Mouse (Mus musculus) macrophage (primary cell): ENCODE measurements around the gene Kctd2. TPM values are rescaled to one million over a fixed set of nuclear protein-coding genes. Genes with fewer than 3 reads are reported as not detected.
"Not testable (repeated sequence)": the region's sequence is repeated elsewhere in the genome, so short reads cannot be mapped to it uniquely, and the experiment has no call there.

Source experiments
- H3K27ac ChIP-seq: fragments of 350-480 bp; formaldehyde crosslinking; 2 replicates; pipeline ENCODE4 v1.9.0; 2021
- H3K36me3 ChIP-seq: fragments of 350-480 bp; formaldehyde crosslinking; 2 replicates; pipeline ENCODE4 v1.9.0; 2021; ENCODE audit errors: inconsistent target
- H3K4me3 ChIP-seq: fragments of 350-480 bp; formaldehyde crosslinking; 2 replicates; pipeline ENCODE4 v1.9.0; 2021; ENCODE audit errors: inconsistent target
- H3K79me2 ChIP-seq: fragments of 350-480 bp; formaldehyde crosslinking; 2 replicates; pipeline ENCODE4 v1.9.0; 2021; ENCODE audit errors: inconsistent target
- WGBS: methylation state at CpG from one replicate; pipeline ENCODE4 v1.1.7; 2026; ENCODE audit warnings: inconsistent platforms; ENCODE audit not compliant: missing documents; 5-methylcytosine and 5-hydroxymethylcytosine counted together
- polyA plus RNA-seq: library from polyadenylated mRNA; stranded (reverse); fragments of 250-400 nt; gene quantifications from 3 replicates; pipeline ENCODE4 v1.2.4, GENCODE M21; 2018; ENCODE audit warnings: inconsistent platforms

Kctd2 gene
- polyA plus RNA-seq, 1 experiment from 2014 or later = 13.7 TPM

DNA sequence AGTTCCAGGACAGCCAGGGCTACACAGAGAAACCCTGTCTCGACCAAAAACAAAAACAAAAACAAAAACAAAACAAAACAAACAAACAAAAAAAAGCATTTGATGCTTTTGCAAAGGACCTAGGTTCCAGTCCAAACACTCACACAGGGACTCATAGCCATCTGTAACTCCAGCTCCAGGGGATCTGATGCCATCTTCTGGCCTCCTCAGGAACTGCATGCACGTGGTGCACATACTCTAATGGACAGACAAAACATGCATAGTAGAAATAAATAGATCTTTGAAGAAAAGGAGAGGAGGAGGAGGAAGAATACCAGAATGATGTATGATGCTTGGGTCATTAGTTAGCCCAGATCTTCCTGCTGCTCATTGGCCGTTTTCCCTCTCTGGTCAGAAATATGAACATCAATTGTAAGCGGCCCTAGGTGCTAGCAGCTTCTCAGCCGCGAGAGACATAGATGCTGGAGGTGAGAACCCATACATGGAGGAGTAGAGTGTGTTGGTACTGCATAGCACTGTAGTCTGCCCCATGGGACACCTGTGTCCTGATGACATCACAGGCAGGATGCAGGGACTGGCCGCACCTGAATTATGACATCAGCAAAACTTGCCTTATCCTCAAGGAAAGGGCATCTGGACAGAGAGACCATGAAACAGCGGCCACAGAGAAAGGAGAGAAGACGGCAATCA is 20.1 kb downstream of the Kctd2 start, which contains the start of gene Trim80:
TSS of gene Trim80 (plus strand) at position 640 of the 690 bp plus-strand sequence.
- H3K36me3 ChIP-seq = no peaks in the 10 kb centered on the region
- no peaks in the 10 kb centered on the region for H3K79me2 ChIP-seq
- H3K4me3 ChIP-seq = no peak within 1 kb of the TSS
- peak within 1 kb of the TSS; percentile 31 for H3K27ac ChIP-seq
- 98% methylated on average over 9 of the region's 9 CpGs for WGBS

GRCm38 (mm10) chr11:115441417-115441816 is 21.5 kb downstream of the Kctd2 start:
- Histone ChIP-seq H3K27ac (no peak overlapping the region), H3K36me3 (no peaks in the 10 kb centered on the region)
- WGBS = 78% methylated on average over 14 of the region's 15 CpGs

DNA sequence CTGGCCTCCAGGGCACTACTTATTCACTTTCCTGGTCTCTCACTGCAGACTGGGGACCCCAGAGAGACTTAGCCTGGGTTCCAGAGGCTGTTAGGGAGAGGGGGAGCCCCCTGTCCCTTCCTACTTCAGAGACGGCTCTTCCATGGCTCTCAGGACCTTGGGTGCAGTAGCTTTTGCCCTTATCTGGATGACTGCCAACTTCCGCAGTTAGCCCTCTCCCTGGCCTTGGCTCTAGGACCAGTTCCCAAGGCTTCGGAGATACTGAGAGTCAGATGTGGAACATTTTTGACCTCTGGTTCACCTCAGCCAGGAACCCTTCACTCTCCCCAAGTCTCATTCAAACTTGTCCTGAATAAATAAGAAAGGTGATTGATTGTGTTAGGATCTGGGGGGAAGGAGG is 27.0 kb downstream of the Kctd2 start:
- no peaks in the 10 kb centered on the region for H3K79me2 ChIP-seq
- no peak overlapping the region for H3K4me3 ChIP-seq
- H3K27ac ChIP-seq = no peak overlapping the region
- no peaks in the 10 kb centered on the region for H3K36me3 ChIP-seq
- WGBS = 88% methylated on average over 3 of the region's 3 CpGs

More at GRCm38 (mm10) chr11:115441417-115441816, 21.5 kb downstream of the Kctd2 start:
- Histone ChIP-seq H3K4me3 (no peak overlapping the region), H3K79me2 (no peaks in the 10 kb centered on the region)

DNA sequence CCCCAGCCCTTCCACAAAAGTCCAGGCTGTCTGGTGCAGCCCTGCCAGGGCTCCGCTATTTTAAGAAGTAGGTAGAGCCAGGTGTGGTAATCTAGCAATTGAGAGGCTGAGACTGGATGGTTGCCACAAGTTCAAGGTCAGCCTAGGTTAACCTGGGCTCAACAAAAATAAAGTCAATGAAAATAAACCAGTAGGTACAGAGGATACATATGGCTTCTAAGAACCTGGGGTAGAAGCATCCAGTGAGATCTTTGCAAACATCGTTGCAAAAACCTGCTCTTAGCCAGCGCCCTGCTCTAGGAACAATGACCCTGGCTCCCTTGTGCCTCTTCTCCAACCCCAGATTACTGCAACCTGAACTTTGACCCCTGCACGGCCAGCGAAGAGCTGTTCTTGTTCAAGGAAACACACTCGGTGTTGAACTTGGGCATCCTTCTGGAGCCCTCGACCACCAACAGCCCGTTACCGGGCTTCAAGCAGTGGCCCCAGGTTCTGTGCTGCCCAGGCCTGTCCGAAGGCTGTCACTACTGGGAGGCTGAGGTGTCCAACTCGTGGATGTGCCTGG is 27.5 kb downstream of the Kctd2 start:
- WGBS = 88% methylated on average over 11 of the region's 11 CpGs
- H3K27ac ChIP-seq = no peak overlapping the region
- H3K79me2 ChIP-seq = no peaks in the 10 kb centered on the region
- no peak overlapping the region for H3K4me3 ChIP-seq
- H3K36me3 ChIP-seq = no peaks in the 10 kb centered on the region

DNA sequence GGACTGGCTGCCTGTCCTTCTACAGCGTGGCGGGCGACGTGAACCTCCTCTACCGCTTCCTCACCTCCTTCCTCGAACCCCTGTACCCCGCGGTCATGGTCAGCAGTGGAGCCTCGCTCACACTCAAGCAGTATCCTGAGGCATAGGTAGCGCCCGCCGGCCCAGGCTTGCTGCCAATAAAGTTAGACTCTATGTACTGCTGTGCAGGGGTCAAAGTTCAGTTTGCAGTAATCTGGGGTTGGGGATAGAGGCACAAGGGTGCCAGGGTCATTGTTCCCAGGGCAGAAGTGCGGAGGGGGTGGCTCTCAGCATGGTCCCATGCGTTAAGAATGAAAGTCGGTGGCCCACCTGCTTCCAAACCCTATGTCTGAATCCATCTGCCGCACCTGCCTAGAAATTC is 28.1 kb downstream of the Kctd2 start:
- WGBS = 93% methylated on average over 16 of the region's 16 CpGs
- no peaks in the 10 kb centered on the region for H3K79me2 ChIP-seq
- no peak overlapping the region for H3K27ac ChIP-seq
- H3K36me3 ChIP-seq = no peaks in the 10 kb centered on the region
- H3K4me3 ChIP-seq = no peak overlapping the region

GRCm38 (mm10) chr11:115448998-115449397 is 29.1 kb downstream of the Kctd2 start:
- H3K79me2 ChIP-seq = no peaks in the 10 kb centered on the region
- no peak overlapping the region for H3K27ac ChIP-seq
- H3K36me3 ChIP-seq = no peaks in the 10 kb centered on the region
- no peak overlapping the region for H3K4me3 ChIP-seq
- WGBS = 92% methylated on average over 7 of the region's 7 CpGs

DNA sequence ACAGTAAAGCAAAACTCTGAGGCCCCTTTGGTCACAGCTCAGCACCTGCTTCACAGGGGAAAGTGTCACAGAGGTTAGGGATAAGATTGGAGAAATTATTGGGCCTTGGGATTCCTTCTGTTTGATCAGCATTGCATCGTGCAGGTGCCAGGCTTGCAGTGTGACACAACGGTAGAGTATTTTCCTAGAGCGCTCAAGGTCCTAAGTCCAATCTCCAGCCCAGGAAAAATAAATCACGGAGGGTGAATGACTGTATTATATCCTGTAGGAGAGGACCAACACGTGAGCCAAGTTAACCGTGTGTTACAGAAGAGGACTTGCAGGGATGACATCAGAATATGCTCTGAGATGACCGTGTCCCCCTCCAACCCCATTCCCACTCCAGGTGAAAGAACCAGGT is 30.2 kb downstream of the Kctd2 start:
- no peaks in the 10 kb centered on the region for H3K36me3 ChIP-seq
- no peak overlapping the region for H3K4me3 ChIP-seq
- no peaks in the 10 kb centered on the region for H3K79me2 ChIP-seq
- H3K27ac ChIP-seq = no peak overlapping the region
- WGBS = 95% methylated on average over 7 of the region's 7 CpGs

GRCm38 (mm10) chr11:115451781-115452241 is 31.9 kb downstream of the Kctd2 start:
- Histone ChIP-seq H3K27ac (no peak overlapping the region), H3K36me3 (no peaks in the 10 kb centered on the region), H3K79me2 (no peaks in the 10 kb centered on the region), H3K4me3 (no peak overlapping the region)
- WGBS = 42% methylated on average over 8 of the region's 8 CpGs

GRCm38 (mm10) chr11:115452281-115452860 is 32.4 kb downstream of the Kctd2 start:
- 24% methylated on average over 7 of the region's 7 CpGs for WGBS
- Histone ChIP-seq H3K79me2 (no peaks in the 10 kb centered on the region), H3K4me3 (no peak overlapping the region), H3K27ac (no peak overlapping the region), H3K36me3 (no peaks in the 10 kb centered on the region)

DNA sequence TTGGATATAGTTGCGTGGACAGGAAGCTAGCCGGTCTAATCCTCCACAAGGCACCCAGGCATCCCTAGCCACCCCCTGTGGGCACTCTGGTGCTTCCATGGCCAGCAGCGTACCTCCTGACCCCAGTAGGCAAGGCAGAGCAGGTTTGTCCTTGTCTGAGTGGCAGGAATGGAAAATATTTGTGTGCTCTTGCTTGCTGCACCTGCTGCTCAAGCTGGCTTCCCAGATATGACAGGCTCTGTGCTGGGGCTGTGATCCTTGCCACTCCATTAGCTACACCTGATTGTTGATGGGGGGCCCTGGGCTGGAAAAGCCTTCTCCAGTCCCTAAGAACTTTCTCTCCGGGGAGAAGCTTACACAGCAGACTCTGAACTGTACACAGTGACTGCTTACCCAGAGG is 33.4 kb downstream of the Kctd2 start:
- 93% methylated on average over 4 of the region's 4 CpGs for WGBS
- Histone ChIP-seq H3K36me3 (no peaks in the 10 kb centered on the region), H3K4me3 (no peak overlapping the region), H3K27ac (no peak overlapping the region), H3K79me2 (no peaks in the 10 kb centered on the region)

- 88% methylated on average over 6 of the region's 6 CpGs for WGBS
- not testable (repeated sequence) for H3K36me3 ChIP-seq, H3K79me2 ChIP-seq, H3K27ac ChIP-seq, H3K4me3 ChIP-seq
Observed at GRCm38 (mm10) chr11:115454822-115455221, 34.9 kb downstream of the Kctd2 start.

DNA sequence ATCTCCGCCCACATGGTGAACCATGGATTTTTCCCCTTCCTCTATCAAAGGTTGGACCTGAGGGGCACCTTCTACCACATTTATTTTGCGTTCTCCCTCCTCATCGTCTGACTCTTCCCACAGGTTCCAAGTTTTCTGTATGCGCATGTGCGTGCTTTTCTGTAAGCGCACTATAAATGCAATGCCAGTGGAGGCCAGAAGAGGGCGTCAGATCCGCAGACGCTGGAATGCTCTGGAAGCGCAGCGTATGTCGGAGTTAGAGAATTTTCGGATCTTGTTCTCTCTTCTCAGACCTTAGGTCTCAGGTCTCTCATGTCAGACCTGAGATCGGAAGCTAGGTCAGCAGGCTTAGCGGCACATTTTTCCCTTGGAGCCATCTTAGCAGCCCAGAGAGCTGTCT is 35.7 kb downstream of the Kctd2 start:
- Histone ChIP-seq H3K4me3 (no peak overlapping the region), H3K36me3 (no peaks in the 10 kb centered on the region), H3K27ac (no peak overlapping the region), H3K79me2 (no peaks in the 10 kb centered on the region)
- WGBS = 94% methylated on average over 15 of the region's 15 CpGs

DNA sequence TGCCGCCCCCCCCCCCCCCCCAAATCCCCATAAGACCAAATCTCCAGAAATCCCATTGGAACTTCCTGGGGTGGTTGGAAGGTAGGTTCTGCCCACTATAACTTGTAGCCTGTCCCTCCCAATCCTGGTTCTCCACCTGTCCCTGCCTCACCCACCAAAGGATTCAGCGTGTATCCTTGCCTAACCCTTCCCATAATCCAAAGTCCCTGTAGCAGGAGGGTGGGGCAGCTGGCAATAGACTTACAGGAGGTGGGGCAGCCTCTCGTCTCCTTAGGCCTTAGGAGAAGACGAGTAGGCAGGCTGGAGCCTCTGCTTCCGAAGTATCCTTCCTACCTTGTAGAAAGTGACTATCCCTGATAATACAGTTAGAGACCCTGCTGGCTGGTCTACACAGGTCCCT is 36.3 kb downstream of the Kctd2 start:
- WGBS = 88% methylated on average over 5 of the region's 5 CpGs
- Histone ChIP-seq H3K4me3 (no peak overlapping the region), H3K36me3 (no peaks in the 10 kb centered on the region), H3K79me2 (no peaks in the 10 kb centered on the region), H3K27ac (no peak overlapping the region)

GRCm38 (mm10) chr11:115457405-115457804 is 37.5 kb downstream of the Kctd2 start:
- no peak overlapping the region for H3K27ac ChIP-seq
- no peak overlapping the region for H3K4me3 ChIP-seq
- WGBS = 79% methylated on average over 6 of the region's 6 CpGs
- no peaks in the 10 kb centered on the region for H3K79me2 ChIP-seq
- H3K36me3 ChIP-seq = no peaks in the 10 kb centered on the region

GRCm38 (mm10) chr11:115460976-115461375 is 41.0 kb downstream of the Kctd2 start:
- no peak overlapping the region for H3K4me3 ChIP-seq
- no peaks in the 10 kb centered on the region for H3K79me2 ChIP-seq
- H3K27ac ChIP-seq = no peak overlapping the region
- 53% methylated on average over 8 of the region's 8 CpGs for WGBS
- H3K36me3 ChIP-seq = no peaks in the 10 kb centered on the region
